Mouse (Mus musculus) leukemia stem cell, adult 10-12 weeks (primary cell): ENCODE data around the gene Cdk5r1. TPM values are rescaled to one million over a fixed set of nuclear protein-coding genes. Genes with fewer than 3 reads are reported as not detected.

Experiments
- polyA plus RNA-seq: library from polyadenylated mRNA; stranded (reverse); fragments of >175 nt; gene quantifications from 2 replicates; pipeline ENCODE4 v1.2.3, GENCODE M21; 2012; ENCODE audit warnings: low replicate concordance

The Cdk5r1 gene
- polyA plus RNA-seq, result 12.6 and 24.3 TPM in 2 replicates

GRCm38 (mm10) chr11:80476222-80477189, at the start of gene Cdk5r1:
Cdk5r1 (plus strand) TSS chr11:80477023.

GRCm38 (mm10) chr11:80428381-80429008, 48.3 kb upstream of the Cdk5r1 start, which contains the start of gene Psmd11:
Psmd11 (plus strand) TSS chr11:80428615.

Other genes with a start within 250 kb of the Cdk5r1 start
- gene Rhbdl3, start 176.1 kb upstream of the Cdk5r1 start, polyA plus RNA-seq, result 0.09 and 0.16 TPM in 2 replicates
- gene 5730455P16Rik, start 99.0 kb upstream of the Cdk5r1 start, polyA plus RNA-seq, result 4.3 and 8.4 TPM in 2 replicates
- 12.9 and 116 TPM in 2 replicates for gene Zfp207, start 93.7 kb upstream of the Cdk5r1 start, polyA plus RNA-seq
- 29.6 and 71.5 TPM in 2 replicates for gene Psmd11, start 48.4 kb upstream of the Cdk5r1 start, polyA plus RNA-seq